ENCODE assay signal across 8 mouse cellular contexts in genomic region chr7:142084820-142085219, GRCm38 (mm10). TPM values are rescaled to one million over a fixed set of nuclear protein-coding genes. Genes with fewer than 3 reads are reported as not detected.
DNase-seq lines count a peak whose midpoint lies in the region; ATAC-seq and TF ChIP-seq lines count a peak whose summit lies in the region.
"Had no signal": no experiment of that assay in that cellular context is flagged by ENCODE, and none has a peak within 500 bp of the region (broad histone marks: within the 10 kb centered on the region; RNA-seq: fewer than 3 reads in every experiment).

No protein-coding gene starts in this region.

- peaks cover 7% of the 10 kb centered on the region; the same call in 1 of the 2 replicates for H3K27me3 ChIP-seq in midbrain, embryonic 15.5 days (replicated peaks)
- peaks cover 29% of the 10 kb centered on the region for H3K27me3 ChIP-seq in midbrain, embryonic 11.5 days (ENCODE audit: control insufficient read depth, insufficient read depth, low read length)
- H3K27me3 ChIP-seq in forebrain, postnatal 0 days (ENCODE audit: insufficient read depth, low read length) = no peaks in the 10 kb centered on the region

- no peak for DNase-seq in midbrain, embryonic 11.5 days (ENCODE audit: low spot score, missing footprints)
- peak; percentile 59 to 76 for DNase-seq in adrenal gland, postnatal 4 days (ENCODE audit: low spot score in 2 of 2)
- peak; percentile 82 for DNase-seq in forebrain, postnatal 0 days
- DNase-seq in kidney, adult 8-10 months = peak; percentile 64 to 78
- peak; percentile 92 for DNase-seq in lung, postnatal 36 days
- no peak for DNase-seq in spleen, postnatal 36 days (ENCODE audit: low spot score in 2 of 2)

- 36% methylated on average over 3 of the region's 3 CpGs for WGBS in midbrain, embryonic 15.5 days
- 61% methylated on average over 3 of the region's 3 CpGs for WGBS in midbrain, embryonic 11.5 days
- 9% methylated on average over 3 of the region's 3 CpGs for WGBS in forebrain, postnatal 0 days

- peaks cover 62% of the 10 kb centered on the region for H3K36me3 ChIP-seq in midbrain, embryonic 15.5 days (replicated peaks)
- H3K36me3 ChIP-seq in midbrain, embryonic 11.5 days (ENCODE audit: control insufficient read depth, insufficient read depth, low read length) = peaks cover 10% of the 10 kb centered on the region
- peaks cover 89% of the 10 kb centered on the region for H3K36me3 ChIP-seq in forebrain, postnatal 0 days (ENCODE audit: insufficient read depth)

- H3K9ac ChIP-seq in midbrain, embryonic 15.5 days = no peak overlapping the region
- H3K9ac ChIP-seq in midbrain, embryonic 11.5 days (ENCODE audit: low read length) = no peak overlapping the region
- no peak overlapping the region for H3K9ac ChIP-seq in forebrain, postnatal 0 days

- no peak for TF ChIP-seq CTCF in forebrain, postnatal 0 days (IDR thresholded peaks at IDR 0.05; ENCODE audit: low read depth)

- H3K4me2 ChIP-seq in midbrain, embryonic 15.5 days = no peak overlapping the region
- no peak overlapping the region for H3K4me2 ChIP-seq in midbrain, embryonic 11.5 days
- H3K4me2 ChIP-seq in forebrain, postnatal 0 days (ENCODE audit: low read depth) = no peak overlapping the region

- H3K4me3 ChIP-seq in midbrain, embryonic 15.5 days = no peak overlapping the region
- H3K4me3 ChIP-seq in midbrain, embryonic 11.5 days (ENCODE audit: low read depth, low read length) = no peak overlapping the region
- no peak overlapping the region for H3K4me3 ChIP-seq in forebrain, postnatal 0 days (ENCODE audit: low read depth, low read length)

- H3K27ac ChIP-seq in midbrain, embryonic 15.5 days = no peak overlapping the region
- no peak overlapping the region for H3K27ac ChIP-seq in midbrain, embryonic 11.5 days (ENCODE audit: low read depth, low read length)
- 0 out of 2 replicates have a peak overlapping the region, but pooled peaks have one; percentile 2 for H3K27ac ChIP-seq in forebrain, postnatal 0 days (ENCODE audit: low read depth, low read length)

- ATAC-seq in midbrain, embryonic 15.5 days (replicated peaks) = 0 out of 2 replicates have a peak, but pooled peaks have one; percentile 3
- no peak for ATAC-seq in midbrain, embryonic 11.5 days (ENCODE audit: low FRiP score)
- ATAC-seq in forebrain, postnatal 0 days = peak; percentile 23; the same call in 1 of the 2 replicates

- peaks cover 34% of the 10 kb centered on the region for H3K4me1 ChIP-seq in midbrain, embryonic 15.5 days
- H3K4me1 ChIP-seq in midbrain, embryonic 11.5 days (ENCODE audit: control insufficient read depth, insufficient read depth, low read length) = peaks cover 20% of the 10 kb centered on the region
- H3K4me1 ChIP-seq in forebrain, postnatal 0 days (ENCODE audit: insufficient read depth) = 0 out of 2 replicates have a peak, but pooled peaks cover 5% of the 10 kb centered on the region

- H3K9me3 ChIP-seq in midbrain, embryonic 15.5 days = no peaks in the 10 kb centered on the region
- no peaks in the 10 kb centered on the region for H3K9me3 ChIP-seq in midbrain, embryonic 11.5 days (ENCODE audit: control insufficient read depth, low read length)
- no peaks in the 10 kb centered on the region for H3K9me3 ChIP-seq in forebrain, postnatal 0 days (ENCODE audit: low read length)

RNA-seq across cellular contexts. Expression of gene Dusp8, which starts 10.8 kb away (rescaled TPM):
- polyA plus RNA-seq in midbrain, embryonic 15.5 days (2015; fragmentation: Nextera tagmentation; extraction: Ambion mirVana) = 134 and 135 TPM in 2 replicates
- polyA plus RNA-seq in midbrain, embryonic 11.5 days (2014; fragmentation: Nextera tagmentation; extraction: Ambion mirVana) = 14.5 and 15.7 TPM in 2 replicates
- 1 to 10 TPM; 9.2 to 9.3 TPM for total RNA-seq in adrenal gland, postnatal 4 days (2021)
- total RNA-seq in forebrain, postnatal 0 days (2014; rRNA removed) = 78.0 and 92.6 TPM in 2 replicates
- 79.2 and 106 TPM in 2 replicates for polyA plus RNA-seq in forebrain, postnatal 0 days (2015; fragmentation: Nextera tagmentation; extraction: Ambion mirVana)

RNA-seq across cellular contexts. Expression of gene Mob2, which starts 24.0 kb away (rescaled TPM):
- 53.9 and 57.8 TPM in 2 replicates for polyA plus RNA-seq in midbrain, embryonic 15.5 days (2015; fragmentation: Nextera tagmentation; extraction: Ambion mirVana)
- polyA plus RNA-seq in midbrain, embryonic 11.5 days (2014; fragmentation: Nextera tagmentation; extraction: Ambion mirVana) = 59.2 and 60.2 TPM in 2 replicates
- 10 to 100 TPM; 50.1 to 52.1 TPM for total RNA-seq in adrenal gland, postnatal 4 days (2021)
- 37.8 and 42.5 TPM in 2 replicates for total RNA-seq in forebrain, postnatal 0 days (2014; rRNA removed)
- polyA plus RNA-seq in forebrain, postnatal 0 days (2015; fragmentation: Nextera tagmentation; extraction: Ambion mirVana) = 39.8 and 39.9 TPM in 2 replicates

RNA-seq across cellular contexts. Expression of gene Gm45618, which starts 35.7 kb away (rescaled TPM):
- 0.36 and 0.65 TPM in 2 replicates for polyA plus RNA-seq in midbrain, embryonic 15.5 days (2015; fragmentation: Nextera tagmentation; extraction: Ambion mirVana)
- not detected in 2 replicates for polyA plus RNA-seq in midbrain, embryonic 11.5 days (2014; fragmentation: Nextera tagmentation; extraction: Ambion mirVana)
- not detected for total RNA-seq in adrenal gland, postnatal 4 days (2021)
- total RNA-seq in forebrain, postnatal 0 days (2014; rRNA removed) = not detected in 2 replicates
- 0.24 TPM in 1 of 2 replicates, not detected in the other for polyA plus RNA-seq in forebrain, postnatal 0 days (2015; fragmentation: Nextera tagmentation; extraction: Ambion mirVana)
- total RNA-seq: left cerebral cortex, adult 18-20 months had no signal

RNA-seq across cellular contexts. Expression of gene Gm39115, which starts 51.0 kb away (rescaled TPM):
- polyA plus RNA-seq in midbrain, embryonic 15.5 days (2015; fragmentation: Nextera tagmentation; extraction: Ambion mirVana) = not detected in 2 replicates
- polyA plus RNA-seq in midbrain, embryonic 11.5 days (2014; fragmentation: Nextera tagmentation; extraction: Ambion mirVana) = not detected in 2 replicates
- total RNA-seq in adrenal gland, postnatal 4 days (2021) = not detected
- not detected in 2 replicates for total RNA-seq in forebrain, postnatal 0 days (2014; rRNA removed)
- polyA plus RNA-seq in forebrain, postnatal 0 days (2015; fragmentation: Nextera tagmentation; extraction: Ambion mirVana) = not detected in 2 replicates
- total RNA-seq: left cerebral cortex, adult 18-20 months had no signal

RNA-seq across cellular contexts. Expression of gene Gm45337, which starts 59.6 kb away (rescaled TPM):
- not detected in 2 replicates for polyA plus RNA-seq in midbrain, embryonic 15.5 days (2015; fragmentation: Nextera tagmentation; extraction: Ambion mirVana)
- not detected in 2 replicates for polyA plus RNA-seq in midbrain, embryonic 11.5 days (2014; fragmentation: Nextera tagmentation; extraction: Ambion mirVana)
- not detected for total RNA-seq in adrenal gland, postnatal 4 days (2021)
- total RNA-seq in forebrain, postnatal 0 days (2014; rRNA removed) = not detected in 2 replicates
- polyA plus RNA-seq in forebrain, postnatal 0 days (2015; fragmentation: Nextera tagmentation; extraction: Ambion mirVana) = not detected in 2 replicates
- total RNA-seq: left cerebral cortex, adult 18-20 months had no signal

Comparison
In these comparisons a context has a peak if more than half of its experiments do, and no peak if none do; other contexts are left out.
1. DNase-seq: peak in adrenal gland, postnatal 4 days (2 of 2), forebrain, postnatal 0 days (single experiment), kidney, adult 8-10 months (2 of 2) and lung, postnatal 36 days (single experiment); none in midbrain, embryonic 11.5 days (single experiment) and spleen, postnatal 36 days (0 of 2).